Mouse (Mus musculus) kidney, embryonic 14.5 days (tissue): ENCODE data around the gene Plin4. TPM values are rescaled to one million over a fixed set of nuclear protein-coding genes. Genes with fewer than 3 reads are reported as not detected.

Experiments used
- ATAC-seq: fragments of 200-750 bp; cut with Nextera tagmentation; 2 replicates; pipeline ENCODE4 v1.8.0; 2017; ENCODE audit warnings: moderate number of reproducible peaks, mild to moderate bottlenecking, moderate TSS enrichment, moderate library complexity; ENCODE audit not compliant: low FRiP score, low TSS enrichment
- H3K27ac ChIP-seq: fragments of 300-500 bp; sonication (generic); 2 replicates; pipeline ENCODE4 v1.5.1; 2014; ENCODE audit warnings: low read depth, mild to moderate bottlenecking, low read length, moderate library complexity, mixed read lengths
- H3K27me3 ChIP-seq: fragments of 300-500 bp; sonication (generic); 2 replicates; pipeline ENCODE4 v1.6.1; 2014; ENCODE audit warnings: mild to moderate bottlenecking, low read length; ENCODE audit not compliant: control insufficient read depth, insufficient read depth
- H3K36me3 ChIP-seq: fragments of 300-500 bp; sonication (generic); 2 replicates; pipeline ENCODE4 v1.6.1; 2014; ENCODE audit warnings: low read length, mixed read lengths; ENCODE audit not compliant: control insufficient read depth, insufficient read depth
- H3K4me1 ChIP-seq: fragments of 300-500 bp; sonication (generic); 2 replicates; pipeline ENCODE4 v1.6.1; 2014; ENCODE audit warnings: low read length, mixed read lengths; ENCODE audit not compliant: control insufficient read depth, insufficient read depth
- H3K4me2 ChIP-seq: fragments of 300-500 bp; sonication (generic); replicated peaks from 2 replicates; pipeline ENCODE4 v1.6.1; 2014; ENCODE audit warnings: low read depth, mild to moderate bottlenecking, low read length
- H3K4me3 ChIP-seq: fragments of 300-500 bp; sonication (generic); 2 replicates; pipeline ENCODE4 v1.5.1; 2014; ENCODE audit warnings: mild to moderate bottlenecking, low read length
- H3K9ac ChIP-seq: fragments of 300-500 bp; sonication (generic); 2 replicates; pipeline ENCODE4 v1.6.1; 2014; ENCODE audit warnings: low read depth, mild to moderate bottlenecking, low read length, moderate library complexity
- H3K9me3 ChIP-seq: fragments of 300-500 bp; sonication (generic); 2 replicates; pipeline ENCODE4 v1.6.1; 2016; ENCODE audit warnings: low read length; ENCODE audit not compliant: control insufficient read depth
- WGBS: fragments of 180-500 bp; shearing (Covaris S2); extraction: QIAGEN DNeasy Blood & Tissue Kit; methylation state at CpG from one replicate; pipeline ENCODE4 v1.1.7; 2014; 5-methylcytosine and 5-hydroxymethylcytosine counted together
- polyA plus RNA-seq: library from polyadenylated mRNA; unstranded; fragments of >200 nt; fragmentation: Nextera tagmentation; extraction: Ambion mirVana; gene quantifications from 2 replicates; pipeline ENCODE4 v1.2.1, GENCODE M21; 2014

Gene Plin4
- polyA plus RNA-seq, 1 experiment from 2014 or later = 0.08 TPM

DNA sequence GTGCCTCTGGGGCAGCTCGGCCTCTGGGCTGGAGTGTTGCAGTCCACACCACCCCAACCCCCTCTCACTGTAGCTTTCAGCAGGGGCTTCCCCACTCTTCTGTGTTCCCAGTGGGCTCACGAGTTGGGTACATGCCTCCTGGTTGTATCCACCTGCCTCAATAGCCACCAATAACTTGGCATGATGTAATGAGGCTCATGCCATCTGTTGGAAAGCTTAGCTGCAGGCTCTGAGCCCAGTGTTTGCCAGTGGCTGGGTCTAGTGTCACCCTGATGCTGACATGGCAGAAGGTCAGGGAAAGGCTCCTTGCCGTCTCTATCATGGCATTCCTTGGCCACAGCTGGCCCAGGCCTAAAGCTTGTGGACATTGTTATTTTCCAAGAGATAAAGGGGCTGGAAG, 8.8 kb downstream of the Plin4 start:
- WGBS = 94% methylated on average over 3 of the region's 3 CpGs
- no peak overlapping the region for H3K27ac ChIP-seq
- no peak overlapping the region for H3K9ac ChIP-seq
- no peak overlapping the region for H3K4me2 ChIP-seq
- no peak overlapping the region for H3K4me3 ChIP-seq
- H3K27me3 ChIP-seq = no peaks in the 10 kb centered on the region
- no peaks in the 10 kb centered on the region for H3K9me3 ChIP-seq
- ATAC-seq = no peak
- H3K36me3 ChIP-seq = peaks cover 78% of the 10 kb centered on the region
- H3K4me1 ChIP-seq = no peaks in the 10 kb centered on the region

GRCm38 (mm10) chr17:56098711-56099572, 10.7 kb downstream of the Plin4 start:
- no peak overlapping the region for H3K4me3 ChIP-seq
- 92% methylated on average over 15 of the region's 15 CpGs for WGBS
- no peaks in the 10 kb centered on the region for H3K27me3 ChIP-seq
- no peak overlapping the region for H3K9ac ChIP-seq
- H3K4me2 ChIP-seq = no peak overlapping the region
- no peaks in the 10 kb centered on the region for H3K4me1 ChIP-seq
- ATAC-seq = no peak
- no peaks in the 10 kb centered on the region for H3K9me3 ChIP-seq
- H3K36me3 ChIP-seq = peaks cover 85% of the 10 kb centered on the region
- no peak overlapping the region for H3K27ac ChIP-seq

GRCm38 (mm10) chr17:56098180-56098579, 11.4 kb downstream of the Plin4 start:
- no peak for ATAC-seq
- H3K27me3 ChIP-seq = no peaks in the 10 kb centered on the region
- 89% methylated on average over 8 of the region's 8 CpGs for WGBS

GRCm38 (mm10) chr17:56096883-56097282, 12.7 kb downstream of the Plin4 start:
- no peak overlapping the region for H3K9ac ChIP-seq
- no peaks in the 10 kb centered on the region for H3K4me1 ChIP-seq
- H3K9me3 ChIP-seq = no peaks in the 10 kb centered on the region
- 93% methylated on average over 12 of the region's 12 CpGs for WGBS
- H3K27me3 ChIP-seq = no peaks in the 10 kb centered on the region
- no peak for ATAC-seq
- H3K4me2 ChIP-seq = no peak overlapping the region
- no peak overlapping the region for H3K4me3 ChIP-seq
- H3K27ac ChIP-seq = no peak overlapping the region
- H3K36me3 ChIP-seq = peaks cover 78% of the 10 kb centered on the region

More at GRCm38 (mm10) chr17:56098180-56098579, 11.4 kb downstream of the Plin4 start:
- Histone ChIP-seq H3K9ac (no peak overlapping the region), H3K4me1 (no peaks in the 10 kb centered on the region), H3K9me3 (no peaks in the 10 kb centered on the region), H3K36me3 (peaks cover 85% of the 10 kb centered on the region), H3K4me3 (no peak overlapping the region), H3K4me2 (no peak overlapping the region), H3K27ac (no peak overlapping the region)

DNA sequence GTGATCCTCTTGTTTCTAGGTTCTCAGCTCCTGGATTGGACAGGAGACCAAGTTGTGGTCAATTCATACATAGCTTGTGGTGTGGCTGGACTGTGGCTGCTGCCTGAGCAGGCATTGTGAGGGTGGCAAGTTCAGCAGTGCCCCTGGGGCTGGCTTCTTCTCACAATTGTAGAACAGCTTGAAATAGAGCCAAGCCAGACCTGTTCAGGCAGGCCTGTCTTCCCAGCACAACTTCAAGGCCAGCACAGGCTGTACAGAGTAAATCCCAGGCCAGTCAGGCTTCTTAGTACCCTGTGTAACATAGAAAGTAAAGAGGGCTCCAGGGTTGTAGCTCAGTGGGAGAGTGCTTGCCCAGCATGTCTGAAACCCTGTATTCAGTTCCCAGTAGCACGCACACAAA, 16.8 kb downstream of the Plin4 start:
- H3K9me3 ChIP-seq = no peaks in the 10 kb centered on the region
- H3K36me3 ChIP-seq = peaks cover 65% of the 10 kb centered on the region
- ATAC-seq = no peak

GRCm38 (mm10) chr17:56092312-56092711, 17.3 kb downstream of the Plin4 start:
- no peak for ATAC-seq
- Histone ChIP-seq H3K9ac (no peak overlapping the region), H3K9me3 (no peaks in the 10 kb centered on the region), H3K4me2 (no peak overlapping the region), H3K4me3 (no peak overlapping the region), H3K27ac (no peak overlapping the region), H3K36me3 (peaks cover 64% of the 10 kb centered on the region), H3K27me3 (no peaks in the 10 kb centered on the region), H3K4me1 (no peaks in the 10 kb centered on the region)
- WGBS = 60% methylated on average over 1 of the region's 1 CpGs

More for the DNA sequence above, 16.8 kb downstream of the Plin4 start:
- Histone ChIP-seq H3K27me3 (no peaks in the 10 kb centered on the region), H3K27ac (no peak overlapping the region), H3K9ac (no peak overlapping the region), H3K4me1 (no peaks in the 10 kb centered on the region), H3K4me3 (no peak overlapping the region), H3K4me2 (no peak overlapping the region)
- WGBS = 96% methylated on average over 1 of the region's 1 CpGs

- H3K27ac ChIP-seq = no peak overlapping the region
Observed at GRCm38 (mm10) chr17:56080781-56081585, 28.6 kb downstream of the Plin4 start.

GRCm38 (mm10) chr17:56079921-56080320, 29.7 kb downstream of the Plin4 start:
- no peaks in the 10 kb centered on the region for H3K9me3 ChIP-seq
- ATAC-seq = no peak; the same call in 1 of the 2 replicates
- WGBS = under 1% methylated on average over 10 of the region's 11 CpGs

More at GRCm38 (mm10) chr17:56080781-56081585, 28.6 kb downstream of the Plin4 start:
- Histone ChIP-seq H3K27me3 (no peaks in the 10 kb centered on the region), H3K4me2 (peak overlapping the region; percentile 97), H3K9ac (peak overlapping the region; percentile 85), H3K4me1 (peaks cover 16% of the 10 kb centered on the region), H3K9me3 (no peaks in the 10 kb centered on the region), H3K36me3 (peaks cover 21% of the 10 kb centered on the region; the same call in 1 of the 2 replicates), H3K4me3 (peak overlapping the region; percentile 90)
- whole genome bisulfite sequencing = 6% methylated on average over 8 of the region's 8 CpGs
- ATAC-seq = peak; percentile 45

More at GRCm38 (mm10) chr17:56079921-56080320, 29.7 kb downstream of the Plin4 start:
- Histone ChIP-seq H3K4me2 (peak overlapping the region; percentile 97), H3K4me3 (peak overlapping the region; percentile 90), H3K36me3 (peaks cover 15% of the 10 kb centered on the region; the same call in 1 of the 2 replicates), H3K27me3 (no peaks in the 10 kb centered on the region), H3K9ac (peak overlapping the region; percentile 85), H3K4me1 (peaks cover 20% of the 10 kb centered on the region), H3K27ac (no peak overlapping the region)
